Mouse (Mus musculus) small intestine, adult 2 months (tissue): ENCODE data around the gene Gm10322. TPM values are rescaled to one million over a fixed set of nuclear protein-coding genes. Genes with fewer than 3 reads are reported as not detected.

Experiments used
- H3K27ac ChIP-seq: fragments of 200-500 bp; 2 replicates; pipeline ENCODE4 v1.5.1; 2012; ENCODE audit warnings: low read depth, low read length, control low read depth, inconsistent platforms; ENCODE audit not compliant: insufficient read depth
- H3K27me3 ChIP-seq: fragments of 200-500 bp; 2 replicates; pipeline ENCODE4 v1.6.1; 2012; ENCODE audit warnings: mild to moderate bottlenecking, moderate library complexity, low read length, inconsistent platforms; ENCODE audit not compliant: control insufficient read depth, insufficient read depth
- H3K36me3 ChIP-seq: fragments of 200-500 bp; 2 replicates; pipeline ENCODE4 v1.6.1; 2012; ENCODE audit warnings: mild to moderate bottlenecking, low read length, control low read depth, inconsistent platforms; ENCODE audit not compliant: control insufficient read depth, insufficient read depth
- H3K4me1 ChIP-seq: fragments of 200-500 bp; 2 replicates; pipeline ENCODE4 v1.6.1; 2012; ENCODE audit warnings: low read length, inconsistent platforms, mixed read lengths; ENCODE audit not compliant: control insufficient read depth, insufficient read depth, insufficient read length
- H3K4me3 ChIP-seq: fragments of 200-500 bp; 2 replicates; pipeline ENCODE4 v1.5.1; 2012; ENCODE audit warnings: low read depth, mild to moderate bottlenecking, control low read depth, inconsistent platforms, low read length, moderate library complexity
- CTCF ChIP-seq: fragments of 200-500 bp; IDR thresholded peaks from 2 replicates; pipeline ENCODE4 v1.5.1; 2012; ENCODE audit warnings: low read depth, mild to moderate bottlenecking, control low read depth, inconsistent platforms, low read length, moderate library complexity, mixed read lengths; ENCODE audit not compliant: insufficient replicate concordance, insufficient read length; ENCODE audit errors: extremely low read depth
- POLR2A ChIP-seq: fragments of 200-500 bp; IDR thresholded peaks from 2 replicates; pipeline ENCODE4 v1.6.1; 2012; ENCODE audit warnings: low read depth, mild to moderate bottlenecking, control low read depth, inconsistent platforms, low read length, moderate library complexity
- WGBS: fragments of 180-500 bp; shearing (Covaris S2); methylation state at CpG from one replicate; pipeline ENCODE4 v1.1.7; 2018; 5-methylcytosine and 5-hydroxymethylcytosine counted together
- polyA plus RNA-seq: library from polyadenylated mRNA; depleted of rRNA; stranded (reverse); fragments of >200 nt; gene quantifications from 2 replicates; pipeline ENCODE4 v1.2.3, GENCODE M21; 2012

Gene Gm10322
- polyA plus RNA-seq, 1 experiment, result not detected

- peaks cover 13% of the 10 kb centered on the region for H3K36me3 ChIP-seq
- peaks cover 27% of the 10 kb centered on the region; the same call in 1 of the 2 replicates for H3K4me1 ChIP-seq
- WGBS, result 79% methylated on average over 5 of the region's 5 CpGs
- peak overlapping the region; percentile 89 for H3K27ac ChIP-seq
- TF ChIP-seq CTCF (no peak), POLR2A (no peak)
- H3K27me3 ChIP-seq, result no peaks in the 10 kb centered on the region
- no peak overlapping the region for H3K4me3 ChIP-seq
Observed at GRCm38 (mm10) chr10:59571964-59572363, 43.9 kb upstream of the Gm10322 start.

DNA sequence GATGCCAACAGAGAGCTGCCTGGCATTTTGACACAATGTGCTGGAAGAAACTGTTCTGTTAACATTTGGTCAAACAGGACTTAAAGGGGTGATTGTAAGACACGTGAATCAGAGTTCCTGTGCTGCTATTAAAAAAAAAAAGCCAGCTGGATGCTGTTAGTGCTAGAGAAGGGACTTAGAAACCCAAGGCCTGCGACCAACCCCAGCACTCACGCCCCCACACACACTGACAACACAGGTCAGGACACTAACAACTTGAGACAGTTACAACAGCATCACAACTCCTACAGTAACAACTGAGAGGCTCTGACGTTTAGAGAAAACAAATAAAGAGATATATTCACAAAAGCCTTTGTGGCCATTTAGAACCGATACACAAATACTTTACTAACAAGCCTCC is 39.6 kb upstream of the Gm10322 start:
- no peaks in the 10 kb centered on the region for H3K27me3 ChIP-seq
- H3K4me1 ChIP-seq, result peaks cover 32% of the 10 kb centered on the region; the same call in 1 of the 2 replicates
- peaks cover 2% of the 10 kb centered on the region; the same call in 1 of the 2 replicates for H3K36me3 ChIP-seq
- H3K27ac ChIP-seq, result peak overlapping the region; percentile 92
- H3K4me3 ChIP-seq, result no peak overlapping the region
- TF ChIP-seq POLR2A (no peak), CTCF (no peak)
- 36% methylated on average over 5 of the region's 5 CpGs for WGBS

GRCm38 (mm10) chr10:59577871-59578801 is 37.7 kb upstream of the Gm10322 start:
- Histone ChIP-seq H3K27me3 (no peaks in the 10 kb centered on the region), H3K36me3 (peaks cover 2% of the 10 kb centered on the region), H3K4me1 (peaks cover 27% of the 10 kb centered on the region; the same call in 1 of the 2 replicates), H3K4me3 (peak overlapping the region; percentile 37), H3K27ac (peak overlapping the region; percentile 97)
- 4% methylated on average over 12 of the region's 12 CpGs for WGBS
- TF ChIP-seq CTCF (no peak), POLR2A (no peak)

- TF ChIP-seq CTCF (no peak), POLR2A (no peak)
- H3K36me3 ChIP-seq, result peaks cover 1% of the 10 kb centered on the region
- peak overlapping the region; percentile 23; the same call in 1 of the 2 replicates for H3K27ac ChIP-seq
- no peak overlapping the region for H3K4me3 ChIP-seq
- WGBS, result 81% methylated on average over 3 of the region's 3 CpGs
- H3K4me1 ChIP-seq, result peaks cover 27% of the 10 kb centered on the region; the same call in 1 of the 2 replicates
- no peaks in the 10 kb centered on the region for H3K27me3 ChIP-seq
Observed at GRCm38 (mm10) chr10:59579645-59580044, 36.2 kb upstream of the Gm10322 start.

DNA sequence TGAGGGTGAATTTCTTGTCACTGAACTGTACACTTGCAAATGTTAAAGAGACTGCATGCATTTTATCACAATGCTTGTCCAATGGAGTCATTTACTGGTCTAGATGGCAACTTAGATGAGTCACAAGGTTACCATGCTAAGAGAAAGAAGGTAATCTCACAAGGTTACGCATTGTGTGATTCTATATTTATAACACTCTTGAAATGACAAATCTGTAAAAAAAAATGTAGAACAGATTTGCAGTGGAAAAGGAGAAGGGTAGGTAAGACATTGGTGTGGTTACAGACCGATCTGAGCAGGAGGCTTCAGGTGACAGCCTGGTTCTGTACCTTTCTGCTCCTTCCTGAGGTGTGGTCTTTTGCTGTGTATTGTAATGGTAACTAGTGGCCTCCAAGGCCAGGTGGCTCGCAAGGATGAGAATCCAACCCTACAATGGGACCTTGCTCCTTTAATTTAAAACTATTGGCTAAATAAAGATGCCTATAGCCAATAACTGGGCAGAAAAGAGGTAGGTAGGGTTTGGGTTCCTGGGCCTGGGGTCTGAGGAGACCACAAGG is 35.2 kb upstream of the Gm10322 start:
- H3K27ac ChIP-seq, result peak overlapping the region; percentile 4; the same call in 1 of the 2 replicates
- WGBS, result 84% methylated on average over 3 of the region's 3 CpGs
- no peak for TF ChIP-seq POLR2A
- TF ChIP-seq CTCF, result no peak
- H3K27me3 ChIP-seq, result no peaks in the 10 kb centered on the region
- H3K36me3 ChIP-seq, result peaks cover 2% of the 10 kb centered on the region; the same call in 1 of the 2 replicates
- no peak overlapping the region for H3K4me3 ChIP-seq
- peaks cover 25% of the 10 kb centered on the region; the same call in 1 of the 2 replicates for H3K4me1 ChIP-seq

DNA sequence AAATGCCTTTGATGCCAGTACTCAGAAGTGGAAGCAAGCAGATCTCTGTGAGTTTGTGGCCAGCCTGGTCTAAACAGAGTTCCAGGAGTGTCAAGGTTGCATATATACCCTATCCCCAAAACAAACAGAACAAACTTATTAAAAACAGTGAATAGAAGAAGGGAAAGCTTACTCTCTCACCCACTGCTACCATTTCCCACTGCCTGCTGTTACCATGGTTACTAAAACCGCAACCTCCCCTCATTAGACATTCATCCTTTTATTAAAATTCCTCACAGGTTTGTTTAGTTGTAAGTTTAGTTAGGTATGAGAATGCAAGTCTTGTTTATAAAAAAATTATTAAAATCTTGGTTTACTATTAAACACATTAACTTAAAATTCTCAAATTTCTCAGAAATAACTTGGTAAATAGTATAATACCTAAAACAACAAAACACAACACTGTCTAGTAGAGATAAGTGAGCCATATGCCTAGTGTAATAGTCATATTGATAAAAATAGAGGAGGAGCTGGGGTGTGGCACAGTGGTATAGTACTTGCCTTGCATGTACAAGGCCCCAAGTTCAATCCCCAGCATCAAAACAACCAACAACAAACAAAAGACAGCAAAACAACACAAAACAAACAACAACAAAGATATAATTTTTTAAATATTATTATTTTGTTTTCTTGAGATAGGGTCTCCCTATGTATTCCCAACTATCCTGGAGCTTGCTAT is 33.9 kb upstream of the Gm10322 start:
- Histone ChIP-seq H3K27ac (no peak overlapping the region), H3K36me3 (peaks cover 4% of the 10 kb centered on the region; the same call in 1 of the 2 replicates), H3K4me3 (no peak overlapping the region), H3K4me1 (peaks cover 20% of the 10 kb centered on the region; the same call in 1 of the 2 replicates), H3K27me3 (no peaks in the 10 kb centered on the region)
- TF ChIP-seq CTCF, result no peak
- TF ChIP-seq POLR2A, result no peak
- WGBS, result 95% methylated on average over 1 of the region's 1 CpGs

DNA sequence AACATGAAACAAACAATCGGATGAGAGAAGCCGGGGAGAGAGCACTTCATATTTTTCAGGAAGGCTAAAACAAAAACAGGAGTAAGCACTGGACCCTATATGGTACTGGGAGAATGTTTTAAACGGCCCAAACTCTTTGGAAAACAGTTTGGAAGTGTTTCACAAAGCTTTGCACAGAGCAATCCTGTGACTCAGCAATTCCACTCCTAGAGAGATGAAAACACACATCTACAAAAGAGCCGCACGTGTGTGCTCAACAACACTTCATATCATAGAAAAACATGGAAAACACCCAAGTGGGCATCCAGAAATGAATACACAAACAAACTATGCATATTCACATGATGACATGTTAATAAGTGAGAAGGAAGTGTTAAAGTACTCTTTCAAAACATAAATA is 30.2 kb upstream of the Gm10322 start:
- WGBS, result 83% methylated on average over 5 of the region's 5 CpGs
- H3K27ac ChIP-seq, result no peak overlapping the region
- H3K4me1 ChIP-seq, result peaks cover 19% of the 10 kb centered on the region; the same call in 1 of the 2 replicates
- H3K4me3 ChIP-seq, result no peak overlapping the region
- TF ChIP-seq CTCF, result no peak
- no peak for TF ChIP-seq POLR2A
- H3K27me3 ChIP-seq, result no peaks in the 10 kb centered on the region
- peaks cover 11% of the 10 kb centered on the region; the same call in 1 of the 2 replicates for H3K36me3 ChIP-seq
